Mouse (Mus musculus) right cerebral cortex, postnatal 14 days (tissue): ENCODE measurements at regions not wholly inside any gene's neighbourhood (a gene's known extent, or its start where the extent isn't known, plus 50 kb on each side); places are given as distances from the start of the nearest gene placed in this dataset.
"Not testable (repeated sequence)": the region's sequence is repeated elsewhere in the genome, so short reads cannot be mapped to it uniquely, and the experiment has no call there.

Experiments
- DNase-seq: peaks from one replicate; pipeline ENCODE4 v3.0.0; 2022

DNA sequence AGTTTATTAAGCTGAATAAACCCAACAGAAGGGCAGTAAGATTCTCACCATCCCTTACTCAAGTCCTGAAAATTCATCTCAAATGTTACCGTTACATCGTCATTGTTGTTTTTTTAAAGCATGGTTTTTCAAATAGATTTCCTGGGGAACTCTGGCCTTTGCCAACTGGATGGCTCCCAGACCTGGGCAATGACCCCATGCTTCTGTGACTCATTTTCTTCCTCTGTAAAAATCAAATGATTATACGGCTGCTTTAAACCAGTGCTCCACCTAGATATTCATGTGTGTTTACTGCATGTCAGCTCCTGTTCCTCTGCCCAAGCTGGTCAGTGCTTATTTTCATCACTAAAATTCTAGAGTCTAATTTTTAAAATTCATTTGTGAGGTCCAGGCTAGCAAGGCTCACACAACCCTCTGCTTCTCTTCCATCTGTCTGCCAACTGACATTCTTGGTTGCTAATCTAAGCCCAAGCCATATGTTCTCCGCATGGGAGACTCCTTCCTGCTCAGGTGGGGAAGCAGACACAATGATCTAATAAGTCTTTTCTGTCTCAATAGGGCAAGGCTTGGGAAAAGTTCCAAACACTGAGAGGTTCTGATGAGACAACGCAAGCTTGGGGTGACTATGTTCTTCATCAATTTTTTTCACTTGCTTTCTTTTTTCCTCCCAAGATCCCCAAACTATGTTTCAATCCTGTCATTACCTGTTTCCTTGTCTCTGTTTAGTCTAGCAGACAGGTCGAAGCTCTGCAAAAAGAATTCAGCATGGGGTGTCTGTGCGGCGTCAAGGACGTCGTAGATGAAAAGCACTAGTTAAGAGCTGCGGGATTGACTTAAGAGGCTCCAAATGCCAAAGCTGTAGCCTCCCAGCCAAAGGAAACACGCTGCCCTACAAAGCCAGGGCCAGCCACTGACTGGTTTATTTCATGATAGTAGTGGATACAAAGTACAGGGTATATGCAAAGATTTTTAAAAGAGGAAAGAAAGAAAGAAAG, 594.7 kb downstream of the Efna5 start:
- DNase-seq, result no peak

DNA sequence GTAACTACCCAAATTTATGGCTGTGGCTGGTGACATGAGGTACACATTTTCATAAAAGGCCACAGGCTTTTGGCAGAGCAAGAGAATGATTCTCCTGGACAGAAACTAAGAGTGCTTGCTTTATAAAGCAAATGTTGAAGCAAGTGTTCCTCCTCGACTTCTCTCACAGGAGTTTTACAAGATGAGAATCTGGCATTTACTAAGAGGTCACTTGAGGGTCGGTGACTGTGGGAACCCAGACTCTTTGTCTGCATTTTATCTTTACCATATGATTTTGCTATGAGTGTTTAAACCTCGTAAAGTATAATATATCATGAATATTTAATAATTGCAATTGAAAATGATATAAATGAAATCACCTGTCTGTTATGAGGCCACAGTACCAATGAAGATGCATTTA, 600.9 kb downstream of the Efna5 start:
- DNase-seq, result no peak

DNA sequence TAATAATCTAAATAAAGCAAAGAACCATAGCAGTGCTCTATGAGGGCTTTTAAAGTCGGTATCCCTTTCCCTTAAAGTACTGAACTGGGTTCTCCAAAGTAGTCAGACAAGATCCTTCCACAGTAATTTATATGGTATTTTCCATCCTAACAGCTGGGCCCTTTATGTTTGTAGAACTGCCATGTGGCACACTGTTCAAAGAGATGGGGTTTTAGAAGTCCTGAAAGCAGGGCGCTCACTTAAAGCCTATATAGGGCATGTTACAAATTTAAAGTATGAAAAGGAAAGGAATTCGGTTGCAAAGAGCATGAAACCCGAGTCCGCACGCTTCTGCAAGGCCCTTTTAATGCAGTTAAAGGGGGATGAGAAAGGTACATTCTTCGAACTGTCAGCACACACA, 609.7 kb downstream of the Efna5 start:
- no peak for DNase-seq

DNA sequence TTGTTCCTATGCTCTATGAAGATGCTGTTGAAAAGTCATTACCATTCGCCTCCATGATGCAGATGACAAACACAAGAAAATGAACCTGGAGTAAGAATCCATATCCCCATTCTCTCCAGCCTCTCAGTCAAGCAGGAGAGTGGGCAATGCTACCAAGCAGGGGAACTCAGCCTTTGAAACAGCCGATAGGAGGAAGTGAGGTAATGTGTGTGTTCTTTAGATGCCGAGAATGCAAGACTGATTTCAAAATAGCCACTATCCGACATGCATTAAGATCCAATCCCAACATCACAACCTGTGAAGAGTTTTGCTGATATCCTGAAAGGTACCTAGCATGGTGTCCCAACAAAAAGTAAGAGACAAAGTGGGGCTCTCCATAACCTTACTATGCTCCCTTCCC, 611.8 kb downstream of the Efna5 start:
- DNase-seq, result no peak

DNA sequence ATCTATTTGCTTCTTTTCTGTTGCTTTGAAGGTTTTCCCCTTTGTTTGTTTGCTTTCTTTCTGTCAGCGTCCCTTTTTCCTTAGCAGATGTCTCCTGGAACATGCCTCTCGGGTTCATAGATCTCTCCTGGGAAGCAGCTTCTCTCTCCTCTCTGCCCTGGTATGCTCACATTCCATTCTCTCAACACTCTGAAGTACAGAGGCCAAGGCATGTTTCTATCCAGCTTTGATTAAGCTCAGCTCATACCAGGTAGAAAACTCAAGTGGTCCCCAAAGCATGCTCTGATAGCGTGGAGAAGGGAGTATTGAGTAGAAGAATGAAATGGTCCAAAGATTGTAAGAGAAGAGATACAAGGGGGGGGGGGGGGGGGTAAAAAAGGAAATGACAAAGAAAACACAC, 627.7 kb downstream of the Efna5 start:
- no peak for DNase-seq

DNA sequence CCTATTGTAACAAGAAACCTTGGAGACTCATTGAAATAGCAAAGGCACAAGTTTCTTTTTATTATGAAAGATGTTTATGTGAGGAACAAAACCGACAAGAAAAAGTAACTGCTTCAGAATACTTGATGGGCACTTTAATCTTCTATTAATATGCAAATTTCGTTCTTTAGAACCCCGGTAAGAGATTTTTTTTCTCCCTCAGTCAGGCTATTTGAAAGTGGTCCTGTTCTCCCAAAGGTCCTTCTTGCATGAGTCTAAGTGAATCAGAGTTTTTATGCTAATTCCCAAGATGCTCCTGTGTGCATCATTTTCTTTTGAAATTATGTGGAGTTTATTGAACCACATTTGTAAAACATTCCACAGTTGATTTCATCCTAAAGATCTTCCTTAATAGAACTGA, 633.1 kb downstream of the Efna5 start:
- DNase-seq, result no peak

DNA sequence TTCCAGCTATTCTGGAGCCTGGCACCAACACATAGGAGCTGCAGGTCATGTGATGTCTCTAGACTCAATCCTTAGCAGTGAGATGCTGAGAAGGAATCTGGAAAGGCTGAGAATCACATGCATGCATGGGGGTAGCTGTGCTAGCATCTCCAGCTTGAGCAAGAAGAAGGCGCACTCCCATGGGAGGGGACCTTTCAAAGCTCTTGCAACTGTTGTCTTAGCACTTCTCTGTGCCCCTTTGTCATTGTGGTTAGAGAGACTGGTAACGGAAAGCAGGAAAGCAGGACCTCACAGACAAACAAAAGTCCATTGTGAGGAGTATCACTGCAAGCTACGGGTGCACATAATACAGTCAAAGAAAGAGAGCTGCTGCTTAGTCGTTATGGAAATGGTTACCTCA, 634.5 kb downstream of the Efna5 start:
- DNase-seq, result no peak

DNA sequence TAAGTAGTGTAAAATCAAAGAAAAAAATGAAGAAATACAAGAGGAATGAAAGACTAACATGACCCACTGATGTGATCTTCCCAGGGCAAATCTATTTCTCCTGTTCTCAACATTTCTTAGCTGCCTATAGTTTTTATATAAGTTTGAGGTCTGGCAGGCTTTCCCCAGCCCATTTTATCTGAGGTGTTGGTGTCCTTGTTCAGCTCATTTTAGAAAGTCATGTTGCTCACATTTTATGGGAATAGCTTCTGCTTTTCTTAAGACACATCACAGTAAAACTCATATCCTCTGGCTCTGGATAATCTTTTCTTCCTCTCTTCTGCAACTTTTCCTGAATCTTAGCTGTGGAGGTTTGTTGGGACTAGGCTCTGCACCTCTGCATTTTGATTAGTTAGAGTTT, 650.2 kb downstream of the Efna5 start:
- no peak for DNase-seq

DNA sequence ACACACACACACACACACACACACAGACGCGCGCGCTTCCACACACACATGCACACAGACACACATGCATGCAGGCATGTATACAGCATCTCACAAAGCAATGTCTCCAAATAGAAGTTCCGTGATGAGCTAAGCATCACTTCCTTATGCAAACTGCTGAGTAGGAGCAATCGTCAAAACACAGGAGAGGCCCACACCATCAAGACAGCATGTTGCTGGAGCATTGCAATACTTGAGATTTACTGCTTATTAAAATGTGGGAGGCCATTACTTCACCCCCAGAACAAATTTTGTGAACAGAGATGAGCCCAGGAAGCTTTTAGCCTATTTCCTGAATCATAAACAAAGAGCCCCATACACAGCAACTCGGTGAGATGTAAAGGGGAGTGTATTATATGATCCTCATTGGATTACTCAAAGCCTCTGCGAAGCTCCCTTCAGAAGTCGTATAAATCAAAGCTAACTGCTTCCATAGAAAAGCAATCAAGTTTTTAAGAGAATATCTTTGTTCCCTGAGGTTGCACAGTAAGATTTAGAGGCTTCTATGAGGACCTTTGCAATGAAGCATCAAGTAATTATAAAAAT, 670.6 kb downstream of the Efna5 start:
- DNase-seq, result no peak

DNA sequence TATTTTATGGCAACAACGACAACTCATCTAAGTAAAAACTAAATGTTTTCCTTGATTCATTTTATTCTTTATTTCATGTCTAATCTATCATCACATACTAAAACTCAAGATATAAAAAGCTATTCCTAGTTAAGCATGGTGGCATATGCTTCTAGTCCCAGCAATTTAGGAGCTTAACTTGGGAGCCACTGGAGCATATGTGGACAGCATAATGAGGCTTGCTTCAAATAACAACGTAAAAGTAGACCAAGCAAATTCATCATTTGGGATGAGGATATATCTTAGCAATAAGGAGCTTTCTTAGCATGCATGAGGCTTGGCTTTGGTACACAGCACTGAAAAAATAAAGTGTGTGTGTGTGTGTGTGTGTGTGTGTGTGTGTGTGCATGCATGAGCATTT, 678.5 kb downstream of the Efna5 start:
- DNase-seq, result no peak

DNA sequence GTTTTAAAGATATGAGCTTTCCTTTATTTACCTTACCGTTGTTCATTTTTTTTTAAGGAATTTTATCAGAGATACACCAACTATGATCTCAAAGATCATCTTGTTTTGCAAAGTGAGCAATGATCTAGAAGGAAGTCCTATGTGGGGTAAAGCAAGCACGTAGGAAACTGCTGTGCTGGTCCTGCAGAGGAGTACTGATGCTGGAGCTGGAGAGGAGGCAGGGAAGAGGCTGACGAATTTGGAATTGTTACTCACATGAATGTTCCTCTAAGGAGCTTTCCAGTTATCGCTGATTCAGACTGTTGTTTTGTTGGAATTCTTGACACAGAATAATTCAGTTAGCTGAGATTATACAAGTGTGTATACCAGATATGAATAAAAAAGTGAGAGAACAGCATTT, 680.6 kb downstream of the Efna5 start:
- no peak for DNase-seq

DNA sequence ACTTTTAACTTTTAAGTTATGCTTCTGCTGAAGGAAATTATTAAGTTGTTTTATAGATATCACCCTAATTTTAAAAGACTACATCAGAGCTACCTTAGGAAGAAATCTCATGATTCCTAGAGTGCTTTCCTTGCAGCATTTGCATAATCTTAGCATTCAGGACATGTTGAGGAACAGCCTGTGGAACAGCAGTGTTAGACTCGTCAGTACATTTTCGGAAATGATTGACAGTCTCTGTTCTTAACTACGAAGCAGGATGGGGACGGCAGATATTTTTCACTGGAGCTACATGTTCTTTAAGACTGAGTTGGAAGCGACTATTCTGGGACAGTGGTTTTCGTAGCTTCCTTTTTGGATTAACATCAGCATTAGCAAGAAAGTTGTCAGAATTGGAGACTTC, 681.6 kb downstream of the Efna5 start:
- no peak for DNase-seq

DNA sequence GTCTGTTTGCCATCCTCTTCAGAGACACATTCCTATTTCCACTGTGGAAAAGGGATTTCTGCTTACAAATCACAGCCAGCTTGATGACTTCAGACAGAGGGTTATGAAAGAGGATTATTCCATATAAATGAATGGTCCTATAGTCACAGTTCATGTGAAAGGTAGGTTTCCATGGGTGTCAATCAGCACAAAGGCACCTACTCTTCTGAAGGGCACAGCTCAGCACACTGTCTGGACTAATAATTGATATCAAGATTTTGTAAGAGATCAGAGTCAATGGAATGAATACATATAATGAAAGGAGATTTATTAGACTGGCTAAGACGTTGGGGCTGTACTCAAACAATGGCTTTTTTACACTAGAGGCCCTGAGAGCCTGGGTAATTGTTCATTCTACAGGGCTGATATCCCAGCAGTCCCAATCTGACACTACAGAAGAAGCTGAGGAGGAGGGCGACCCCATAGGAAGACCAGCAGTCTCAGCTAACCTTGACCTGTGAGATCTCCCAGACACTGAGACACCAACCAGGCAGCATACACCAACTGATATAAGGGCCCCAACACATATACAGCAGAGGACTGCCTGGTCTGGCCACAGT, 702.4 kb downstream of the Efna5 start:
- no peak for DNase-seq

DNA sequence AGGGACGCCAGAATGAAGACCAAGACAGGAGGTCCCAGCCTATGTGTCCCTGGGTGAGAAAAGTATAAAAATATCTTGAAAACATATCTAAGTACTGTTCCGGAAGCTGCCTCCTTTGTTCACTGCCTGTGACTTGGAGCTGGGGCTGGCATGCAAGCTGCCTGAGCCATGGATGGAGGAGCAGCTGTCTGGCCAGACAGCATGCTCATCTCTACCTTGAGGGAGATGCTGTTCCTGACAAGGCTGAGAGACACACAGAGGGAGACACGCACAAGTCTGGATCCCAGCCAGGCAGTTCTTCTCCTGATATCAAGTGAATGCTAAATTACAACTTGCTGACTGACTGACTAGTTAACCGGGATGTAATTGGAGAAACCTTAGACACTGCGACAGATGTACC, 704.8 kb downstream of the Efna5 start:
- no peak for DNase-seq

DNA sequence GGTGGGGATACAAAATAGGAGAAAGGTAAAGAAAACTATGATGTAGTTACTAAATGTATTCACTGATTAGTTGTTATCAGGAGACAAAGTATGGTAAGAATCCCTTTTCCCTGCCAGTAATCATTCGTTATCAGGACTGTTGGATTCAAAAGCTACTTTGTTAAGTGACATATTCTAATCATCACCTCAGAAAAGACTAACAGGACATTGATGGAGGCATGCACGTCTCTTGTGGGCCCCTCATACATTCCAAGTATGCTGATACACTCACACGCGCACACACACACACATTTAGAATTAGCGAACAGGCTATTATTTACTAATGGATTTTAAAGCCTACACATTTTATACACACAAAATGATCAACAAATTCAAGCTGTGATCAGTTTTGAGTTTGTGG, 708.8 kb downstream of the Efna5 start:
- DNase-seq, result no peak

DNA sequence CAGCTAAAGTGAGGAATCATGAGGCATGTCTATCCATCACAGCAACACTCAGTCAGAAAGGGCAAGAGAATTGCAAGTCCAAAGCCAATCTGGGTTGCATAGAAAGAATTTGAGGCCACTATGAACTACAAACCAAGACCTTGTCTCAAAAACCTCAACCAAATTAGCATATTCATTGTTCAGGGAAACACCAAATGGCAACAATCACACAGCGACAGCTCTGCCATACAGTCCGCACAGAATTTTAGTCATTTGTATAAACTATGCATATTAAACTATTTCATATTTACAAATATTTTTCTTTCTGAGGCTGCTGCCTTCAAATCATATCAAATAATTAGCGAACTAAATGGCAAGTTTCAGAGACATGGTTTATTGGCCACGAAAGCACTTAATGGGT, 709.6 kb downstream of the Efna5 start:
- no peak for DNase-seq

DNA sequence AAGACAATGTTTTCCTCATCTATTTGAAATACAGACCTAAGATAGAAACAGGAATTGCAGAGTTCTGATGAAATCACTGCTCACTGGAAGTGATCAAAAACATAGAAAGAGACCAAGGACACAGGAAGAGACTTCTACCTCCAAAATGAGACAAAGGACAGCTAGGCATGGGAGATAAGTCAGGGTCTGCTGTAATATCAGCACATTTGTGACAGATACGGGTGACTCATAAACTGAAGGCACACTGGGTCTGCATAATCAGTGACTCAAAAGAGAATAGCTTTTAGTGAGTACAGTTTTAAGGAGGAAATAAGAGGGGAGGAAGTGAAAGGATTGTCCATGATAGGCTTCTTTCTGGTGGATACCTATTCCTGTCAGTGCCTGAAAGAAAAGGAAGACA, 719.7 kb downstream of the Efna5 start:
- DNase-seq, result no peak

DNA sequence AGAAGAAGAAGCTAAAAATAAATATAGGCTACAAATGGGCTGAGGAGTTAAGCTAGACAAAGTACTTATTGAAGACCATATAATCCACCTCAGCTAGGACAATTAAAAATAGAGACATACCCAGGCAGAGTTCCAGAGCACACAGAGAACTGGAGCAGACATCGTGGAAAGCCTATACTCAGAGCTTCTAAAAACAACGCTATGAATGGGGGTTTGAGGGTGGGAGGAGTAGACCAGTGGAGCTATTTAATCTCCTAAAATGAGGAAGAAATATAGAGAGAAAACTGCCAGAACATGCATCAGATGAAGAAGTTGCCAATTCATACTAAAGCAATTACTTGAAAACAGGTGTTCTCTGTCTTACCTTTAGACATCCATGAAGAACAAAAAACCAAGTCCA, 720.8 kb downstream of the Efna5 start:
- no peak for DNase-seq

DNA sequence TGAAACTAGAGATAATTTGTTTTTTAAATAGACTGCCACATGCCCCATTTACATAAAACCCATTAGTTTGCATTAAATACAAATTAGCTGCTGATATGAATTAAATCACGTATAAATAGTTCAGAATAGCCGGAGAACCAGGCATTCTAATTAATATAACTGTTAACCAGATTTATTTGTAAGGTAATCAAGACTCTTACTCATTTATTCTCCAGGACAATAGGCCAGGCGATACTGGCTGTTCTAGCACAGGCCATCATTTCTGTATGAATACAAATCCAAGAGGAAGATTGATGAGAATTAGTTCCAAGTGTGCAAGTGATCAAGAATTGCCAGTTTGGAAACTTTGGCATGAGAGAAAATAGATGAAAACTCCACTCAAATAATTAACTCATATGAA, 746.1 kb downstream of the Efna5 start:
- no peak for DNase-seq

DNA sequence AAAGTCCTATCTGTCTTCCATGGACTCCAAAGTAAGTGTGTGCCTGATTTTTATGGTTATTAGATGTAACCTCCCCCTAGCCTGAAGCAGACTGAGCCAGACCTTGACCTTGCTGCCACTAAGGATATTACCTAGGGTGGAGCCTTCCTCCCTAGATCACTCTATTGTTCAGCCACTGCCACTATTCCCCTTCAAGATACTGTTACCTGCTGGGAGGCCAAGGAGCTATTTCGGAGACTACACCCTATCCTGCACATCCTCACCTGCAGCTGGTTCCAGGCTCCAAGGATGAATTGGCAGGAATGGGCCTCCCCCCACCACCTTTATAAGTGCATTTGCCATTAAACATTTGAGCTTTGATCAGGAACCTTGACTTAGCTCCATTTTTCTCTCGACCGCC, 769.4 kb downstream of the Efna5 start:
- DNase-seq, result not testable (repeated sequence)

DNA sequence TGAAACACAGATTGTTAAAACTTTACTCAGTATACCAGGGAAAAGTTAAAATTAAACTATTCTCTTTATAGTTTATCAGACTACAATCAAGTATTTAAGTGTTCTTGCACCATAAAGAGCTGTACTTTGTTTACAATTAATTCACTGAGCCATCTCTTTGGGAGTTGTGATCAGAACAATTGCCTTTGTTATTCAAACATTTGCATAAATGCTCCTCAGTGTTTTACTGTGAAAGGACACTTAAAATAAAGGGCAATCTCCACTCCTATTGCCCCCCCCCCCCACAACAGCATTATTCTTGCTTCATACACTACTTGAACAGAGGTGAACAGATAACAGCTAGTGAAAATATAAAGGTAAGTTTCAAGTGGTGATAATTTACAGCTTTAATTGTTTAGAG, 772.1 kb downstream of the Efna5 start:
- no peak for DNase-seq

DNA sequence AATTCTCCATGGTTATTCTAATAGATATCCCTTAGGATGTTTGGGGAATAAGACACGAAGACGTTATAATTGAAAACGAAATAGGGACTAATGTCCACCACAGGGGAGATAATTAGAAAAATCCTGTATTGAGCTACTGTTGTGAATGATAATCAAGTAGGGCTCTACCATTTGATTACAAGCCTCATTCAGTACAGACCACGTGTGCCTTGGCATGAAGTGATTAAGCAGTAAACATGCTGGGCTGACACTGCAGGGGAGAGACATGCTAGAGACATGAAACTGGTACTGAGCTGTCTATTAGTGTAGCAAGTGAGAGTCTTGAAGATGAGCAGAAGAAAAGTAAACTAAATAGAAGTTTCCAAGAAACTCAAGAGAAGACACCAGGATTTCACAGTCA, 797.8 kb downstream of the Efna5 start:
- DNase-seq, result no peak

DNA sequence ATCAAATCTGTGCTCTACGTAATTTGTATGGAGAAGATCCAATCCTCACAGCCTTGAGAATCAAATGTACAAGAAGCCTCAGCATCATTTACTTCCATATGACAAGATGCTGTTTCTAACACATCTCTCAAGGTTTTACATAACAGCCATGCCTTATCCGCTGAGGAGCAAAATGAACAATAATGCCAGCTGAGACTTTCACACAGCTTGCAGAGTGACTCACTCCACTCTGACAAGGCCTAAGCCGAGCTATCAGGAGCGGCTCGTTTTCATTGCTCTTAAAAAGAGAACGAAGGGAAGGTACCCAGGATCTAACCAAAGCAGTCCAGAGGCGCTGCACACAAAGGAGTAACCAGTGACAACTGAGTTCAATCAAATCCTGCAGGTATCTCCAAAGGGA, 803.5 kb downstream of the Efna5 start:
- DNase-seq, result peak; percentile 8

DNA sequence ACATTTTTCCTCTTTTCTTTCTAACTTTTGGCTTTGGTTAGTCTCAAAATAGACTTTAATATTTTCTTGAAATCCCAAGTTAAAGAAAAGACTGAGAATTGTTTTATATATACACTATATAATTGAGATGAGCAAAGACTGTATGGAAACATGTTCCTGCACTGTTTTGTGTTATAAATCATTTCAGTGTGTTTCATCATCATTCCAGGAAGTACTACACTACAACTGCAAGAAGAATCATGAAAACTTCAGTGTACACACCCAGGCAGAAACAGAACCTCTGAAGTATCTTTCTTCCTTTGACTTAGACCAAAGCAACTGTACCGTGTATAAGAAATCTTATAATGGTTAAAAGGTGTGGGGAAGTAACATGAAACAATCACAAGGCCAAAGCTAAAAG, 816.2 kb downstream of the Efna5 start:
- no peak for DNase-seq
